Comparison of ENCODE assay signal across 27 mouse cellular contexts in the genomic region with DNA sequence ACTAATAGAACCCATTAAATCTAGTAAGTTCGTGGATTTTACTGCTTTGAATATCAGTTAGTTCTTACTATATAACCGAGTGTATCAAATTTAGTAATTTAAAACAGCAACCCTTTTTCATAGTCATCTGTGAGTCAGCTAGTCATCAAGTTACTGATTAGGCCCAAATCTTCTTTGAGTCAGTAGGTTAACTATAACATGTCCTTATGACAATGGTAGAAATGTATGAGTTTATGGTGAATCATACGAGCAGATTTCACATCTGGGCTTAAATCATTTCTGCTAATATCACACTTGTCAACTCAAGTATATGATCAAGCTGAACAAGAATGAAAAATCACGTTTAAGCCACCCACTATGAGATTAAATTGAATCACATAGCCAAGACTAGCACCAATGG.
"Had no signal": no experiment of that assay in that cellular context is flagged by ENCODE, and none has a peak within 500 bp of the region (broad histone marks: within the 10 kb centered on the region; RNA-seq: fewer than 3 reads in every experiment).

No protein-coding gene starts in this region.

- H3K36me3 ChIP-seq: embryonic facial prominence, embryonic 10.5 days; embryonic facial prominence, embryonic 12.5 days; embryonic facial prominence, embryonic 13.5 days; embryonic facial prominence, embryonic 15.5 days; forebrain, embryonic 10.5 days; forebrain, embryonic 12.5 days; forebrain, embryonic 15.5 days had no signal

- H3K27me3 ChIP-seq: embryonic facial prominence, embryonic 12.5 days; embryonic facial prominence, embryonic 13.5 days; embryonic facial prominence, embryonic 15.5 days; forebrain, embryonic 12.5 days; forebrain, embryonic 13.5 days; forebrain, embryonic 15.5 days had no signal

- H3K4me3 ChIP-seq: embryonic facial prominence, embryonic 10.5 days; embryonic facial prominence, embryonic 12.5 days; embryonic facial prominence, embryonic 13.5 days; embryonic facial prominence, embryonic 15.5 days; erythroblast, embryonic 14.5 days; forebrain, embryonic 10.5 days; forebrain, embryonic 12.5 days; forebrain, embryonic 13.5 days; forebrain, embryonic 15.5 days; gastrocnemius, adult 2 months; heart, adult 2 months had no signal

- ATAC-seq: forebrain, embryonic 13.5 days; forebrain, embryonic 14.5 days; forebrain, embryonic 15.5 days; forebrain, embryonic 16.5 days; forebrain, postnatal 0 days had no signal

- DNase-seq: cerebellum, adult 9-10 months; cerebellum, adult 9-11 months; cerebellum, postnatal 10 days; cerebellum, postnatal 14 days; cerebellum, postnatal 25 days; cerebellum, postnatal 36 days; embryo, embryonic 11 days; forebrain, postnatal 0 days; gastrocnemius, adult 2 months; gastrocnemius, postnatal 10 days; gastrocnemius, postnatal 14 days; gastrocnemius, postnatal 25 days; gastrocnemius, postnatal 36 days; heart, adult 11 months; heart, adult 18-20 months; heart, adult 2 months had no signal
